Mouse (Mus musculus): ENCODE measurements around the gene Bod1l.

Bod1l gene

DNA sequence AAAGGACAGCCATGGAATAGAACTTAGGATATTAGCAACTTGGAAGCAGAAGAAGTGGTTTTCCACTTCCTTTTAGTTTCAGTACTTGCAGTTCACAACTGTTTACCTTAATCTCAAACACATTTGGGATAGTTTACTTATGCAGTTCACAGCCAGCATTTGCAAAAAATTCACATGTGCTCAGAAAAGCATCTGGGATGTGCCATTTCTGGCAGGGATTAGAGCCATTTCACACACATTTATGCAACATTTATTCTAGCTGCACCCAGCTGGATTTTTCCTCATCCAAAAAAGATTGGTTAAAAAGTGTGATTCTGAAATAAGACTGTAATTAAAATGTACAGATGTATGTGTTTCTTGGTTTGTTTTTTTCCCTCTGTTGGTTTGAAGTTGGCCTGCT lies 49.7 kb downstream of the Bod1l start:
- no peak for DNase-seq

DNA sequence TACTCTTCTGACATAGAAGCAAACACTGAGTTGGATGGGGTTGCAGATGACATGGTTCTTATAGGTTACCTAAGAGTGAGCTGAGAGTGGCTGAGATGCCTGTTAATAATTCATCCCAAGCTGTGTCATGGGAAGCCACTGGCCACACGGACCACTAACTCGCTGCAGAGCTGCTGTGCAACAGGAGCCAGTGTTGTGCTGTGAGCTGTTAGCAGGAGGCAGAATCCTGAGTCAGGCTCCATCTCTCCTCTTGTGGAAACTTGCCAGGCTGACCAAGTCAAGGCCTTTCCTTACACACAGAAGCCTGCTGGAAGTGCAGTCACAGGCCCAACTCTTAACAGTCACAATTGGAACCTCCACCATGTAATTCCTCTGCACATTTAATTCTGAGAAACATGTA lies 53.6 kb downstream of the Bod1l start:
- no peak for DNase-seq

DNA sequence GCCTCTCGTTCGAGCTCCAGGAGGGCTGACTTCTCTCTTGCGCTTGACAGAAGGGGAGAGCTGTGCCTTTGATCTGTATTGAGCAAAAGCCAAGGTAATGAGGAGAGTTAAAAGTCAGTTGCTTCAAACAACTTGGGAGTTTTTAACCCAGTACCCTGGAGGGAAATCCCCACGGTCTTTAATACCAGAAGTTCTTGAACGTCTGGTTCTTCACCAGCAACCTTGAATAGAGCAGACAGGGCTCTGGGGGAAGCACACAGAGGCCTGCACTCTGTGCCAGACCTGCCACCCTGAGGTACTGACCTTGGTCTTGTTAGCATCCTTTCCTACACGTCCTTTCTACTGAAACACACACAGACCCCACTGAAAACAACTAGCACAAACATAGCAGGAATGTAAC lies 55.2 kb downstream of the Bod1l start:
- DNase-seq = no peak

DNA sequence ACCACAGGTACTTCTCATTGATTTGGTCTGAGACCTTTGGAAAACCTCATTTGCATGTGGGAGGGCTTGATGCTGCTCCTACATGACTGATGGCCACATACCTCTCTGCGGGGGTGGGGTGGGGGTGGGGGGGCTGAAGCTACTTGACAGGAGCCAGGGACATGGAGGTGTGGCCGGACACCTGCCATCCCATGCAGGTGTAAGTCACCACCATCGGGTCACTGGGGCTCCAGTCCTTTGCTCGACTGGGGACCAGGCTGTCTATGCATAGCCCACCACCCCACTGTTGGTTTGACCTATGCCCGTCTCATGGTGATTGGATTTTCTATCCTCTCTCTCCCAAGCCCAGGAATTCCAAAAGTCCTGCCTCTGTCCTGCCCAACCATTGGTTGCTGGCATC lies 62.2 kb downstream of the Bod1l start:
- DNase-seq = no peak

DNA sequence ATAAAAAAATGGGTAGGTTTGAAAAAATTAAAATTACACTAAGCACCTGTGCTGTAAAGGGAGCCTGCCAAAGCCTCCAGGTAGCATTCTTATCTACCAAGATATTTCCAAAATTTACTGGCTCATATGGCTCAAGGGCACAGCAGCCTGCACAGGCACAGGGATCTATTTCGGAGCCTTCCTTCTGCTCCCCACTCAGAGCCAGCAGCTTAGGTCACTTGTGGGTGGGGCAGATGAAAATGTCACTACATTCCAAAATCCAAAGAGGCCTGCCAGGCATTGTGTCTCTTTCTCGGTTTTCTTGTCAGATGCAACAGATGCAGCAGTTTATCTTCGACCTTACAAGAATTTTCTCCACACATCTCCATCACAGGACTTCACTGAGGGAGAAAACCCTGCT lies 64.1 kb downstream of the Bod1l start:
- DNase-seq = no peak

DNA sequence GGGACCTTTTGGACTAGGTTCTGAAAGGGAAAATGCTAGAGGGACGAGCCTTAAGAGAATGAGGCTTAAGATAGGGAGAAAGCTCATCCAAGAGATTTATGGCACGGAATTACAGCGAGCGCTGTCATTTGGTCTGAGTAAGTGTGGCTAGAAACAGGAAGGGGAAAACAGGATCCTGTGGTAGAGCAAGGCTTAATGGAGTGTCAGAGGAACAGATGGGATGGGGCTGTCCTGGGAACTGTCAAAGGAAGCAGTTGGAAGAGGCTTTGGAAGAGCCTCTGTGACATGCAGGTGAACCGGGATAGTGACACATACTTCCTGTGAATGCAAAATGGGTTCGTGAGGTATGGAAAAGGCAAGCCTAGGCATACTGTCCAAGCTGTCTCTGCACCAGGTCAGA lies 68.4 kb downstream of the Bod1l start:
- no peak for DNase-seq

DNA sequence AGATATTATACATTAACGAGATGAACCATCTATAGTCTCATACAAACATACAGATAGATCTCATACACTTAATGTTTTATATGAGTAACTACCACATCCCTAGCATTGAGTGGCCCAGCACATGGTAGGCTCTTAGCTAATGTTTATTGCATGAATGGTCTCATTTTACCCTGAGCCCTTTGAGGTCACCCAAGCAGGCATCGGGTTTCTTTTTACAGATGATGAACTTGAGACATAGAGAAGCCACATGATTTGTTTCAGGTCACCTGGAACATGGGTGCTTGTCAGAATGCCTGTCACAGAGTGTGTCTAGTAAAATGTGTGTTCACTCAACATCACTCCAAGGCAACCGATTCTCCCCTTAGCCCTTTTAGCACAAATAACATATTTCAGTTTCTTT lies 68.8 kb downstream of the Bod1l start:
- DNase-seq = no peak

DNA sequence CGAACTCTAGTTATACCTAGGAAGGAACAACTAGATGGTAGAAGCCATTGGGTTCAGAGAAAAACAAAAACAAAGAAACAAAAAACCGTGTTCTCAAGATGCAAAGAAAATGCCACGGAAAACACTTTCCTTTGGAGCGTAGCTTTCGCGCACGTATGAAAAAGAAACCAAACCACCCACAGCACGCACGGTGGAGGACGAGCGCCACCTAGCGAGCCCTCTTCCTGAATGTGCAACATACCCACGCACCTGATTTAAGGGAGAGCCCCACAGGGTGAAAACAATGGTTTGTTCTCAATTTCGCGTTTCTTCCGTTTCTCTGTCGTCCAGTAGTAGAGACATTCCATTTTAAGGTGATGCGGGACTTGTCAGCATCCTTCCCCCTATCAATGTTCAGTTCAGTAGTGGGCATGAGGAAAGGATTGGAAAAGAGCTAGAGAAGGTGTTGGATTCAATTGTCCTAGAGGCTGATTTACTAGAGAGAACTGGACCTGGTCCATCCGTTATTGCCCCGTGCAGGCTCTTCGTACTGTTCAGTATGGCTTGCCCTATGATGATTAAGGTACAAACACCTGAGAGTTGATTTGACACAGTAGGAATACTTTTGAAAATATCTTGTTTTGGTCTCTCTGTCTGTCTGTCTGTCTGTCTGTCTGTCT lies 75.6 kb downstream of the Bod1l start:
- peak; percentile 93 for DNase-seq

DNA sequence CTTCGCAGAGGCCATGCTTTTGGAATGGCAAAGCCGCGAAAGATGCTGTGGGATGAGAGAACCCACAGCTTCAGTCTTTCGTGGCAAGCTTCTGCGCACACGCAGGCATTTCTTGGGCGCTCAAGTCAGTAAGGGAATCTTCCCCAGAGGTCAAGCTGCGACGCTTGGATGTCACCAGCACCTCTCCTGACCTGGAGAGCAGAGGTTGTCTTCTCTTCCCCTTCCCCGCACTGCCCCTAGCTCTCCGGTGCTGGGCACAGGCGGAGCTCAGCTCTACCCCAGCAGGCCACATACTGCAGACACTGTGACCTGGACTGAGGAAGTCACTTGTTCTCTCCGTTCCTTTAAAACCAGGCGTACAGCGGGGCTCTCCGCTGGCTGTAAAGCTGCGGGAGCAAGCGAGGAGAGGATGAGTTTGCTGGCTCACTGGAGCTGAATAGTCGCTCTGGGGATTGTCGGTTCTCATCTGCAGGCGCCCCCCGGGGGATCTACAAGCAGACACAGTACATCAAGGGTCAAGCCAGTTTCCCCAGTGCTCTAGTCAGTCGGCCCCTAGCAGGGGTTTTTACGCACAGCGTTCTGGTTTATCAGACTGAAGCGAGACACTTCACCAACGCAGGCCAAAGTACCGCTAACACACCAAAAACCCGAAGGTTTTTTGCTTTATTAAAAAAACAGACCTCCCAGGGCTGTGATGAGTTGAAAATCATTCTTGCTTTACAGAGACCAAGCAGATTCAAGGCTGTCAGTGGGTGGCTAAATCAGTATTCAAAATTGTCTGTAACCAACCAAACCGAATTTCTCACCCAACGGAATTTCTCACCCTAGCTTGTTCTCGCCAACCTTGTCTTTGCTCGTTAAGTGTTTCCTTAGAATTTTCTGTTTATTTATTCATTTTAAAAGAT lies 76.6 kb downstream of the Bod1l start:
- no peak for DNase-seq

DNA sequence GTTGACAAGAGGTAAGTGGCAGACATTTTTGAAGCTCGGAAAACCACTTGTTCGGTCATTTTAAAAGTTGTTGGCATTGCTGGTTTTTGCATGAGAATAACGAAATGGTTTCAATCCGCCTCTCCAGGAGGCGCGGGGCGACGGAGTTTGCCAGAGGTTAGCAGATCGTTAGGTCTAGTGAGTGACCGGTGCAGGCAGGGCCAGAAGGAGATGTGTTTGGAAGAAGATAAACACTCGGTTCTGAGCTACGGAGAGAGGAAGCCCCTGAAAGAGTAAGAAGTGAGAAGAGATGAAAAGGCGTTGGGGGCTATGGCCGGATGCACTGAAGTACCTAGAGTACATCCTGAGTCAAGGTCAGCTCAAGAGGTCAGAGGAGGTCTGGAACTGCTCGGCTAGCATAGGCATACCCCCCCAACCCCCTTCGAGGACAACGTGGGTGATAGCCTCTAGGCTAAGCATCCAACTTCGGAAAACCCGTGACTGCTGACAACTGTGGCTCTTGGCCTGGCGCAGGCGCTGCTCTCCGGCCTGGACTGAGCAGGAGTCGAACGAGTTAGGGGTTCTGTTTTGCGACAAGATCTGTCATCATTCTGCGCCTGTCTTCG lies 77.6 kb downstream of the Bod1l start:
- no peak for DNase-seq

DNA sequence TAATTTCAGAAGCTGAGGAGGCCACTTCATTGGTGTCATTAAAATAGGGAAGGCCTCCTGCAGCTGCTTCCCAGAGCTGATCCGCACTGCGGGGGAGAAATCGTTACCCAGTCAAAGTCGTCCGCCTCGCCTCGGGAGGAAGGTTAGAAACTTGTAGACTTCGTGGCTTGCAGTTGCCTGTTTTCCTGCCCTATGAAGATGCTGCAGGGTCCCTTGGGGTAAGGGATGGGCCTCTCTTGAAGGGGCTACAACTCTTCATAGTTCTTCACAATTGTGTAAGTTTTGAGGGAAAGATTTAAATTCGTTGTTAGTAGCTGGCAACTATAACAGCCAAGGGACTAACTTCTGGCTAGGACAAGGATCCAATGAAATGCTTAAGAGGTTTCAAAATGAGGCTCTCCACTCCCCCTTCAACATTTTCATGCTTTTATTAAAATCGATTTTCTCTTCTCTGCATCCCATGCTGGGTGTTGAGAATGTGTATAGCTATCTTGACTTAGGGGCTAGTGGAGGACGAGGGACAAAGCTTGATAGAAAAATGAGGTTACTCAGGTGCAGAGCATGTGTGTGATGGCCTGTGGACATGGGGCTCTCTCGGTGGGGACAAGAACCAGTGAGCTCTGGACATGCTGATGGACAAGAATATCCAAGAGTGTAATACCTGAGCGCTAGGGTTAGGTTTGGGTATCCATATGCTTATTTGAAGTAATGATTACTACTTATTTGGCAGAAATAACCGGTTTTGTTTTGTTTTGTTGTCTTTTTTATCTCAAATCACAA lies 78.3 kb downstream of the Bod1l start:
- no peak for DNase-seq

DNA sequence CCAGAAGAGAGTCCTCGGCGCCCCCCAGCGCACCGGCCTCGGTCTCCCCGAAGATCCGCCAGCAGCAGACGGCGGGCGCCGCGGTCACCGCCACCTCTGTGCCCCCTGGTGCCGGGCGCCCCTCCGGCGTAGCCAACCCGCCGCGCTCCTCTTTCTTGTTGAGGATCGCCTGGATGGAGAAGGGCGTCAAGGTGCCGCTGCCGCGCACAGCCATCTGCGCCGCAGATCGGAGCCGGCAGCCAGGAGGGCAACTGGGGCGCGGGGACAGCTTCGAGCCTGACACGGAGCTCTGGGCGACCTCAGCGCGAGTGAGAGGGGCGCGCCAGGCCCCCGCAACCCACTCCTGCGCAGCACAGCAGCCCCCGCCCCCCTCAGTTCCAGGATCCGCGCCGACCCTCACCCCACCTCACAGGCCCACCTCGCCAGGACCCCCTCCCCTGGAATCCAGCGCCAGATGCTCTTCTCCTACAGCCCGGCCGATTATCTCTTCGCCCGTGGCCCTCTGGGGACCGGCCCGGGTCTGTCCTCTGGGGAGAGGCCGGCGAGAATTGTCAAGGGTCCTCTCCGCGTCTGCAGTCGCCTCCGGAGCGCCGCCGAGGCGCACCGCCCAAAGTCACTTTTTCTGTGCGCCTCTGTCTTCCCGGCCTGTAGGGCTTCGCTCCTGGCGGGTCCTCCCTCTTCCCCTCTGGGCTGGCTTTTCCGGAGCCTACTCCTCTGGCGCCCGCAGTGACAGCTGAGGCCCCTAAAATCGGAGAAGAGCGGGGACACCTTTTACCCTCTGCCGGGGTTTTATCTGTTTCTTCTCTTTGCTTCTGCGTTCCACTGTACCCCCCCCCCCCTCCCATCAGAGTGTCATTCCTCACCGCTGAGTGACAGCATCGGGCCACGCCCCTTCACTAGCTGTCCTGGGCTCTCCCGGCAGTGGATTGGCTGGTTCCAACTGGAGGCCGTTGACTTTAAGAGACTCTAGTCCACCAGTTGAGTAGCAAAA lies 80.1 kb downstream of the Bod1l start, which contains the start of gene Nkx3-2:
TSS of gene Nkx3-2 (minus strand) at position 771 of the 991 bp plus-strand sequence.
- no peak for DNase-seq

DNA sequence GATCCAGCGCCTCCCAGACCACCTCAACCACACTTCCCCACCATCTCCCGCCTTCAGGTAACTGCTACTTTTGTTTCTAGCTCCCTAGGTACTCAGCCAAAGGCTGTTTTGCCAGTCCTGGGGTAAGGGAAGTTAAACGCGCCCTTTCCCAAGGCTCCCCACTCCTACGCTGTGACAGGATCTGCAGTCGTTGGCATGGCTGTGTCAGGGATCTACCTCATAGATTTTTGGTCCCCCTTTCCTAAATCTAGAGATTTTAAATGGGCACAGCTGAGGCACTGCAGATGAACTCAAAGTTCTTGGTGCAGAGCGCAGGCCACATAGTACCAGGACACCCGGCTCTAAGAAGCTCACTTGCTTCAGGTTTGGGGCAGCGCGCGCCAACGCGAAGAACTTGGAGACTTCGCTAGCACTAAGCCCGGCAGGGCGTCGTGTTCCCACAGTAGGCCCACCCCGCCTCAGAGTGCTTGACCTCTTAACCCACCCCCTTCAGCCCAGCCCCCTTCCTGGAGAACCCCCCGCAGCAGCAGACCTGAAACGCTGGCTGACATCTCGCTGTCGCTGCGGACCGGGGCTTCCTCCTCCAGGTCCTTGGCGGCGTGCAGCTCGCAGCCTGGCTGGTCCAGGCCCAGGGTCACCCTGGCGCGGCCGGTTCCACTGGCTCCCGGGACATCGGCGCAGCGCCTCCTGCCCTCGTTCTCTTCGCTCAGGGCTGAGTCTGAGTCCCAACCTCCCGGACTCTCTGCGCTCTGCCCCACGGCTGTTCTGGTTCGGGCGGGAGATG lies 81.0 kb downstream of the Bod1l start:
- no peak for DNase-seq

DNA sequence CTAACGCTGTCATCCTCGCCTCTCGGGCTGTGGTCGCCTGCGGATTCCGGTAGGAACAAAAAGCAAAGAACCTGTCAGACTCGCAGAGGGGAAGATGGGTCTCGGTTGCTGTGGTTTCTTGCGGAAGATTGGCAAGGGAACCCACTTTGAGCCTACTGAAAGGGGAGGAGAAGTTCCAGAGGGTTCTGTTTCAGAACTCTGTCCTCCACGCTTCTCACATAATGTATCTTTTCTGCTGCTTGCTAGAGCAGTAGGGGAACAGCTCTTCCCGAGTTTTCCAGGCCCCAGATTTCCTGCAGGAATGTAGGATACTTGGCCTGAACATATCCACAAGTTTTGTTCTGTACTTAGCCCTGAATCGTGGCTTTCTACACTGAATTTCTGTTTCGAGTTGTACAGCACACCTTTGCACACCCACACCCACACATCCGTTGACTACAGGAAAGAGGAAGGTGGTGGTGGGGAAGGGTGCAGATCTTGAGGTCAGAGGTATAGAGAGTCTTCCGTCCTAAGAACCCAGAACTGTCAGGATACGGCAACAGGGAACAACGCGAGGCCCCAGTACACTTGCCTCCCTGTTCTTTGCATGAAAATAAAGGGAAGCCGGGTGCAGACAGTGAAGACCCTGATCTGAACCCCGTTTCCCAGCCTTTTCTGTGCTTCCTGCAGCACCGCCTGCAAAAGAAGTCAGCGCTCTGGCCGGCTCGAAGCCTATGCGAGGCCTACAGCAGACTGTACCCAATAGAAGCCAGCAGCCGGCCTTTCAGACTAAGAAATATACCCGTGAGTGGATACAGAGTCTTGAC lies 81.8 kb downstream of the Bod1l start:
- DNase-seq = no peak

DNA sequence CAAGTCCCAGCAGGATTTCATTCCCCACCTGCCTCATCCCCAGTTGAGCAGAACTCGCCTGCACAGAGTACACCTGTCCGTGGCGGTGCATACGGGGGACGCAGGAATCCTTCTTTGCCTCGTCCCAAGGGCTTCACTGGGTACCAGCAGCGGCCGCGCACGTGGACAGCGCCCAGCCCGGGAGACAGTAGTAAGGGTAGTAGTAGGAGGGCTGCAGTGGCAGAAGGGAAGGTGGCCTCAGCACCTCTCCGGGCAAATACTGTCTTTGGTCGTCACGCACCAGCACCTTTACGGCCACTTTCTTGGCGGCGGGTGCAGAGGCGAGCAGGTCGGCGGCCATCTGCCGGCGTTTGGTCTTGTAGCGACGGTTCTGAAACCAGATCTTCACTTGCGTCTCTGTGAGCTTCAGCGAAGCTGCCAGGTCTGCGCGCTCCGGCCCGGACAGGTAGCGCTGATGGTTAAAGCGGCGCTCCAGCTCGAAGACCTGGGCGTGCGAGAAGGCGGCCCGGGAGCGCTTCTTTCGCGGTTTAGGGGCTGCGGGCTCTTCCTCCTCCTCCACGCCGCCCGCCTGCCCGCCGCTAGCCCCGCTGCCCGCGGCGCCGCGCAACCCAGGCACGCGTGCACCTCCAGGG lies 82.5 kb downstream of the Bod1l start:
- no peak for DNase-seq

DNA sequence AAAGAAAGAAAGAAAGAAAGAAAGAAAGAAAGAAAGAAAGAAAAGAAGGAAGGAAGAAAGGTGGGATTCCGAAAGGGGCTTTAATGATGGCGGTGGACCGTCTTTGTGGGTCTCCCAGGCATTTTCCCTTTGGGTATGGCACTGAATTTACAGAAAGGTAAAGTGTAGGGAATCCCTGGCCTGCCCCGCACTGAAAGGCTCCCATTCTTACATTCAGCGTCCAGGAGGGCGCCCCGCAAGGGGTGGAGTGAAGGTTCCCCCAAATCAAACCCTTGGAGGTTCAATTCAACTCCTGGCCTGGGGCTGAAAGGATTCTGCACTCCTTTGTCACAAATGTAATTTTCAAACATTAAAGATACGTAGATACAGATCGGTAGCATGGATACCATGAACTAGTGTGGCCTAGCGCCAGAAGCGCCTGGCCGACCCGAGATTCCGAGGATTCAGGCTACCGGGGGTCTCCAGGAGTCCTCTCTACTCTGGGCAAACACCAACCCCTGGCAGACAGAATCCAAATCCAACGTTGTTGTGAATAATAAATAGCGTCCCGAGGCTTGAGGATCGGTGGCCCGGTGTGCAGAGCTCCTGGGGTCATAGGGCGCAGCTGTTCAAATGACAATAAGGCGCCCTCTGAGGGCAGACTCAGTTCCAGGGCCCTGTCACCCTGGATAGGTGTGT lies 83.1 kb downstream of the Bod1l start:
- DNase-seq = no peak

DNA sequence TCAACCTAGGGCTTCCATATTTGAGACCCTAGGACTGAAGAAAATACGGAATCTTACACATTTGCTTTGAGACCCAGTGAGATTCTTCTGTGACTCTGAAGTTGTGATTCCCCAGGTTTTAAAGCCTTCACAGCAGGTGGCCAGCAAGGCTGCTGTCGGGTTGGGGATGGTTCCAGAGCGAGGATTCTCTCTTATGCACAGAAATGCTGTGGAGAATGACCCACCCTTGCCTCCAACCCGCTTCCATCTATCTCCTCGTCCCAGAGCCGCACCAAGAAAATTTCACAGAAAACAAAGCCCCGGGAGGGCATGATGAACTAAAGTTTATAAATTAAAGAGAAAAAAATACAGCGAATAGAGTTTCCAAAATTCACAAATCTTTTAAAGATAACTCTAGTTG lies 84.0 kb downstream of the Bod1l start:
- DNase-seq = no peak

DNA sequence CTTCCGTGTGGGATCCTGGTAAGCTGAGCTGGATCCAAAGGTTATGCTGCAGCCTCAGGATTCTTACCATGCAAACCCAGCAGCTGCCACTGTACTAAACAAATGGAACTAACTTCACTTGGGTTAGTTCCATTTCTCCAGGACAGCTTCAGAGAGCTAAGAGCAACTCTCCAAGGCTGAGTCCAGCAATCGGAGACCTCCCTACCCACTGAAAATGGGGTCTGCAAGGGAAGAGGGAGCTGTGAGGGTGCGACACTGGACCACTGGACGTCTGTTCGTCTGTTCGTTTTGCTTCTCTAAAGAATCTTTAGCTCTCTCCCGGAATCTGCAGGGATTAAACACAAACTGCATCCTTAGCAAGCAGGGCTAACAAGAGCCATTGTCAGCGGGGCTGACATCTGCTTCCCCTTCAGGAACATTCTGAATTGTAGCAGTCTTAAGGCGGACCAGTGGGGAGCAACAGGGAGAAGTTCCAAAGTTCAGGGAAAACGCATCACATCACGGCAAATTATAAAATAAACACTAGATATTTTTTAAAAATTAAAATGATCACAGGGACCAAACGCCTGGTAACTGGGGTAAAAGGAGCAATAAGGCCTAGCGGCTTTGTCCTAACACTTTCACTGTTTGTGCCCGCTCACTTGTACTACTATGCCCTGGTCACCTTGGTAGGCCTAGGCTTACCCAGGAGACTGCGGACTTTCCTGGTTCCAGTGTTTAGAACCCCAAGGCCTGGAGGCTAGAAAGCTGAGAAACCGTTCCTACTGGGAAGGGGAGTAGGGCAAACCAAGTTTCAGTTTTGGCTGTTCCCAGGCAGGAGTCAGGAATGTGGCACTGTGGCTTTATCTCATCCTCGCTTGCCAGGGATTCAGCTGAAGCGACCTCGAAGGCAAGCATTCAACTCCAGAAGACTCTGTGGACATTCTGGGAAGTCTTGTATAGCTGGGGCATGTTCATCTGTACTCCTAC lies 85.2 kb downstream of the Bod1l start:
- DNase-seq = no peak
